Mouse (Mus musculus) lung, postnatal 36 days (tissue): ENCODE measurements at regions not wholly inside any gene's neighbourhood (a gene's known extent, or its start where the extent isn't known, plus 50 kb on each side); places are given as distances from the start of the nearest gene placed in this dataset.

Source experiments
- DNase-seq: peaks from one replicate; pipeline ENCODE4 v3.0.0; 2022; ENCODE audit warnings: mixed read lengths

DNA sequence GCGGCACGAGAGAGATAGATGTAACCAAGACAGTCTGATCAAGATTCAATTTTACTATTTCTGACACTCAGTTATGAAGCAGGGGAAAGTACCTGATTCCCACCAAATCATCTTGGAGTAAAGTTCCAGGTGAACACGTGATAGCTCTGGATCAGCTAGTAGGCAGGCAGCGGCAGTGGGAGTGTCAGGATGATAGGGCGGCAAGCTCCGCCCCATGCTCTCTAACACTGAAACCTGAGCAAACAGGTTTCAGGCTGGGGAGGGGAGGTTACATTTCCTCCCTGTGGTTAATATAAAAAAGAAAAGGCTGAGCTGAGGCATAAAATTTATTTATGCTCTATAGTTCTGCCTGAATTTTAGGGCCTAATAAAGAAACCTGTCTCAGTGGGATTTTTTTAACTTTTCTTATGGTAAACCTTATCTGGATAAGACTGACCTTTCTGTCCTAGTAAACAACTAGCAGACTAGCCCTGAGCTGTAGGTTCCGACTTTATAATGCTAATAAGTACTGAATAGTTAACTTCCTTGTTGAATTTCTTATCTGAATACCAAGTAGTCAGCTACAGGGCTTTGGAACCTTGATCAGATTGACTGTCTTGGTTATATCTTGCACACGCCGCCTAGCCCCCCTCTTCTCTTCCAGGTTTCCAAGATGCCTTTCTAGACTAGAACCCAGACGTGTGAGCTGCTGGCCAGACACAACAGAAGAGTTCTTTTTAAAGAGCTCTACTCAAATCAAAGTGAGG lies 254.9 kb upstream of the Dab2 start:
- peak; percentile 3 for DNase-seq

- DNase-seq, result no peak
These were observed 243.9 kb upstream of the Dab2 start for GRCm38 (mm10) chr15:6055703-6056102.

GRCm38 (mm10) chr15:6056887-6057626 lies 242.5 kb upstream of the Dab2 start:
- peak; percentile 51 for DNase-seq

GRCm38 (mm10) chr15:6059361-6059760 lies 240.2 kb upstream of the Dab2 start:
- DNase-seq, result no peak

GRCm38 (mm10) chr15:6059790-6060189 lies 239.8 kb upstream of the Dab2 start:
- no peak for DNase-seq

GRCm38 (mm10) chr15:6060649-6061048 lies 238.9 kb upstream of the Dab2 start:
- DNase-seq, result no peak

- no peak for DNase-seq
These were observed 234.5 kb upstream of the Dab2 start for GRCm38 (mm10) chr15:6065100-6065499.

DNA sequence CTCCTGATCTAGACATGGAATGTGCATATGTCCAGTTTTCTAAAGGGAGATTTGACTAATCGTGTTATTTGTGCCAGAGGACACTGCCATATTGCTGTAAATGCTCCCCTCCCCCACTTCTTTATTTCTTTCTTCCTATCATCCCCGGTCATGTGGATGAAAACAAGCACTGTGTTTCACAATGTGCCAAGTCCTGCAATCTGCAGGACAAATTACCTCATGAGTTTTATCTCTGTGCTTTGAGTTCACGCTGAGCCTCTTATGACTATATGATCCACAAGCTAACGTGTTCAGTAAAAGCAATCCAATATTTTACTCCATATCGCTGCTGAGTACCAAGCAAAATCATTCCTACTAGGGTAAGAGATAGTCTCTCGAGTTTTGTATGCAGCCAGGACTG lies 232.2 kb upstream of the Dab2 start:
- DNase-seq, result peak; percentile 21

DNA sequence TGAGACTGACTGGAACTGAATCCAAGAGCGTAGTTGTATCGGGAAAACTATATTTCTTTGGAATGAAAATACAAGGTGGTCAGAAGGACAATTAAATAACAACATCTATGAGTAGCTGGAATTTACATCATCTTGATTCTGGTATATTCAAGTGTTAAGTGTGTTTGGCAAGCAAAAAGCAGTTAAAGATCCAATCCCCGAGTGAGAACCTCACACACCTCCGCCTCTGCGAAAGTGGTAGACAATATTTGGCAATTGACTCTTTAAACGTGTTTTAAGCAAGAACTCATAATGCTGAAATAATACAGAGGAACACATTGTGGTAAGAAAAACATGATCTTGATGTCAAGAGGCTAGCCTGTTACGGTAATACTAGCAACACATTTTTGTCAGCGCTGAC lies 231.2 kb upstream of the Dab2 start:
- DNase-seq, result no peak

DNA sequence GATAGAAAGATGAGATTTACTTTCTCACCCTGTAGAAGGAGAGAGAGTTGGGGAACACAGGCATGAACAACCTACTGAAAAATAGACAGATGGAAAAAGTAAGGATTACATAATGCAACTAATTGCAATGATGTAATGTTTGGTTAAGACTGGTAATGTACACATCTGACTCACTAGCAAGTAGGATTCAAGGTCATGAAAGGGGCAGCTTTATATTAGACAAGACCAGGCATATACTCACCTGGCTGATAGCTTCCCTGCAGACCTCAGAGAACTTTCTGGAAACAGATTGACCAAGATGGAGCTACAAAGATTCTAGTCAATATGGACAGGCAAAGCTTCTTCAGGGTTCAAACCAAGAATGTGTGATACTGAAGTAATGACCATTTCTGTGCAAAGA lies 227.7 kb upstream of the Dab2 start:
- no peak for DNase-seq

DNA sequence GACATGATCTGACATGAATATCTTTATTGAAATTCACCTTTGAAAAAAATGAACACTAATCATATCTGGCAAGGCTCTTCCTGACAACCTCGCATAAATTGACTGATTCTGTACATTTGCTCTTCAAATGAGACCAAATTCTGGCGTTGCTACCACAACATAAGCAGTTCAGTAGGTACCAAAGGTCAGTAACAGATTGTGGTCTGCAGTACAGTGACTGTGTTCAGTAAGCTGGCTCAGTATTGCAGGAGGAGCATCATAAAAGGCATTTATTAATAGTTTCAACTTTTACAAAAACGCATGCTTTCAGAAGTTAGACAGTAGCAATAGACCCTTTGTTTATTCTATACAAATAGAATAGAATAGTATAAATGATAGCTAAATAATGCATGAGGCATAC lies 226.7 kb upstream of the Dab2 start:
- no peak for DNase-seq

GRCm38 (mm10) chr15:6080714-6081635 lies 218.6 kb upstream of the Dab2 start:
- DNase-seq, result peak; percentile 69

DNA sequence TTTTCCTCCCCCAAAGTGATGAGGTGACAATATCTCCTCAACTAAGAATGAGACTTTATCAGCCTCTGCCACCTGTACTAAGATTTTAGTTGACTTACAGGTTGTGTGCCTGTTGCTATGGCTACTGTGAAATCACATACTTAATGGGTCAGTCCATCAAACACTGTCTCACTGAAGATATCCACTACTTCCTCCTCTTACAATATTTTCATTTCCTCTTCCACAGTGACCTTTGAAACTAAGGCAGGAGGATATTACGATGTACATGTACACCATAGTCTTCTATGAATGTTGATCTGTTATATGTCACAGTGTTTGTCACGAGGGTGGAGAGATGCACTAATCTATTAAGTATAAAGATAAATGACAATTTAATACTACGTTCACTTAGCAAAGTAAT lies 212.4 kb upstream of the Dab2 start:
- no peak for DNase-seq

GRCm38 (mm10) chr15:6088498-6088897 lies 211.1 kb upstream of the Dab2 start:
- DNase-seq, result no peak

GRCm38 (mm10) chr15:6129697-6130096 lies 169.9 kb upstream of the Dab2 start:
- DNase-seq, result no peak

GRCm38 (mm10) chr15:6132216-6132615 lies 167.4 kb upstream of the Dab2 start:
- no peak for DNase-seq

GRCm38 (mm10) chr15:6145071-6145470 lies 154.5 kb upstream of the Dab2 start:
- DNase-seq, result no peak

- no peak for DNase-seq
These were observed 144.9 kb upstream of the Dab2 start for GRCm38 (mm10) chr15:6154706-6155105.

- DNase-seq, result peak; percentile 4
These were observed 119.3 kb upstream of the Dab2 start for GRCm38 (mm10) chr15:6180261-6180660.

DNA sequence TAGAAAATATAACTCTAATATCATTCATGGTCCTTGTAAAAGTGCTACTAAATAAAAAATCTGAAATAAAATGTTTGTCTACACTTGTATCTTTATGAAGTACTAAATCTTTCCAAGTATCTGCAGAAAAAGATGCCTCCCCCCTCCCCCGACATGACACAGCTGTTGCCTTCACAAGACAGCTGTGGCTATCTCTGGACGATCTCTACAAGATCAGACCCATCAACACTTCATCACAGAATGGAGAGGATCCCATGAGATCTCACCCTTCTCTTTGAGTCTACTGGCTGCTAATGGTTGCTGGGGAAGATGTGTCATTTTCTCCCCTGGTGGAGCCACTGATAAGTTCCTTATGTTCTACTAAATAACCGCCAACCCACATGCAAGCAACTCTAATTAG lies 116.0 kb upstream of the Dab2 start:
- DNase-seq, result peak; percentile 16

- DNase-seq, result no peak
These were observed 107.7 kb upstream of the Dab2 start for GRCm38 (mm10) chr15:6191845-6192244.

GRCm38 (mm10) chr15:6207239-6207638 lies 92.3 kb upstream of the Dab2 start:
- no peak for DNase-seq

- peak; percentile 60 for DNase-seq
These were observed 90.3 kb upstream of the Dab2 start for GRCm38 (mm10) chr15:6209301-6209700.
